Mouse (Mus musculus) ES-E14 (cell line): ENCODE measurements at regions not wholly inside any gene's neighbourhood (a gene's known extent, or its start where the extent isn't known, plus 50 kb on each side); places are given as distances from the start of the nearest gene placed in this dataset.
"Not testable (repeated sequence)": the region's sequence is repeated elsewhere in the genome, so short reads cannot be mapped to it uniquely, and the experiment has no call there.

Source experiments
- DNase-seq: peaks from one replicate; pipeline ENCODE4 v3.0.0-alpha.2; 2013; ENCODE audit warnings: low read depth, low spot score
- H3K27ac ChIP-seq: 2 replicates; pipeline ENCODE4 v1.5.1; 2012; ENCODE audit warnings: low read depth, mild to moderate bottlenecking, low read length, moderate library complexity, mixed read lengths; ENCODE audit not compliant: poor library complexity, insufficient read depth, severe bottlenecking
- H3K36me3 ChIP-seq: 2 replicates; pipeline ENCODE4 v1.6.1; 2012; ENCODE audit warnings: mild to moderate bottlenecking, low read length, moderate library complexity, mixed read lengths; ENCODE audit not compliant: control insufficient read depth, poor library complexity, insufficient read depth, severe bottlenecking
- H3K4me1 ChIP-seq, 2 experiments: fragments of 150-350 bp in 1 of 2; sonication (generic) in 1 of 2; 2 replicates each; pipeline ENCODE4 v1.6.1; 2012; ENCODE audit warnings: low read length in 2 of 2, mild to moderate bottlenecking in 1 of 2, mixed read lengths in 1 of 2; ENCODE audit not compliant: control insufficient read depth in 2 of 2, insufficient read depth in 2 of 2, poor library complexity in 1 of 2
- H3K4me3 ChIP-seq, 2 experiments: fragments of 150-350 bp in 1 of 2; sonication (generic) in 1 of 2; 2 replicates each; pipeline ENCODE4 v1.5.1; 2012; ENCODE audit warnings: low read length in 2 of 2, low read depth in 1 of 2, mild to moderate bottlenecking in 1 of 2, mixed read lengths in 1 of 2; ENCODE audit not compliant: insufficient read depth in 1 of 2, poor library complexity in 1 of 2, severe bottlenecking in 1 of 2
- H3K9ac ChIP-seq: 2 replicates; pipeline ENCODE4 v1.6.1; 2012; ENCODE audit warnings: low read depth, mild to moderate bottlenecking, low read length, mixed read lengths; ENCODE audit not compliant: poor library complexity, insufficient read depth, severe bottlenecking
- H3K9me3 ChIP-seq: fragments of 150-350 bp; sonication (generic); 2 replicates; pipeline ENCODE4 v1.6.1; 2012; ENCODE audit warnings: low read depth, mild to moderate bottlenecking, low read length; ENCODE audit not compliant: control insufficient read depth, insufficient read depth
- CHD2 ChIP-seq: IDR thresholded peaks from 2 replicates; pipeline ENCODE4 v1.6.1; 2014; ENCODE audit warnings: mild to moderate bottlenecking, low read depth, low read length, inconsistent platforms
- HCFC1 ChIP-seq: IDR thresholded peaks from 2 replicates; pipeline ENCODE4 v1.6.1; 2012; ENCODE audit warnings: low read length, inconsistent platforms, borderline replicate concordance; ENCODE audit not compliant: insufficient read depth
- MAFK ChIP-seq: IDR thresholded peaks from 2 replicates; pipeline ENCODE4 v1.6.1; 2014; ENCODE audit warnings: mild to moderate bottlenecking, low read depth, low read length, inconsistent platforms; ENCODE audit not compliant: insufficient read depth
- ZC3H11A ChIP-seq: IDR thresholded peaks from 2 replicates; pipeline ENCODE4 v1.6.1; 2012; ENCODE audit warnings: low read depth, mild to moderate bottlenecking, inconsistent platforms, low read length, borderline replicate concordance
- ZNF384 ChIP-seq: IDR thresholded peaks from 2 replicates; pipeline ENCODE4 v1.6.1; 2012; ENCODE audit warnings: low read depth, low read length, inconsistent platforms
- in situ Hi-C, 2 experiments: fragments of 600-800 bp; cut with MboI; formaldehyde crosslinking; loops; one replicate each; pipeline ENCODE4 v1.15.1; 2025; ENCODE audit warnings: low sequenced_read_pairs in 2 of 2, inconsistent platforms in 1 of 2; ENCODE audit not compliant: unreplicated experiment in 2 of 2

- no peaks in the 10 kb centered on the region for H3K9me3 ChIP-seq
These were observed 174.2 kb downstream of the Prdm2 start for GRCm38 (mm10) chr4:143038626-143039025.

GRCm38 (mm10) chr4:143036704-143037103 is 176.1 kb downstream of the Prdm2 start:
- Histone ChIP-seq H3K4me3 (no peak overlapping the region), H3K9ac (no peak overlapping the region), H3K9me3 (no peaks in the 10 kb centered on the region), H3K27ac (no peak overlapping the region), H3K4me1 (no peaks in the 10 kb centered on the region), H3K36me3 (no peaks in the 10 kb centered on the region)
- no peak for TF ChIP-seq MAFK
- no peak for TF ChIP-seq ZC3H11A
- no peak for TF ChIP-seq ZNF384
- TF ChIP-seq CHD2 = no peak
- TF ChIP-seq HCFC1 = no peak
- no peak for DNase-seq
- in situ Hi-C loops = loop anchor here in 1 of 2 experiments (25.0 kb wide), 1 partner anchor 351 kb away; the partner anchor contains the start of gene Pramel1

More at GRCm38 (mm10) chr4:143038626-143039025, 174.2 kb downstream of the Prdm2 start:
- H3K4me3 ChIP-seq = no peak overlapping the region
- no peaks in the 10 kb centered on the region for H3K4me1 ChIP-seq
- TF ChIP-seq MAFK = 0 out of 2 replicates have a peak, but pooled peaks have one; percentile 28
- no peak for TF ChIP-seq ZNF384
- in situ Hi-C loops = loop anchor here in 1 of 2 experiments (25.0 kb wide), 1 partner anchor 349 kb away; the partner anchor contains the start of gene Pramel1
- H3K9ac ChIP-seq = no peak overlapping the region
- DNase-seq = no peak
- H3K36me3 ChIP-seq = no peaks in the 10 kb centered on the region
- H3K27ac ChIP-seq = no peak overlapping the region

- not testable (repeated sequence) for H3K36me3 ChIP-seq, H3K4me1 ChIP-seq, H3K9me3 ChIP-seq, DNase-seq, H3K9ac ChIP-seq, H3K27ac ChIP-seq, H3K4me3 ChIP-seq
- in situ Hi-C loops = loop anchor here in 1 of 2 experiments (25.0 kb wide), 1 partner anchor 352 kb away; the partner anchor contains the start of gene Pramel1
These were observed 177.7 kb downstream of the Prdm2 start for GRCm38 (mm10) chr4:143035089-143035488.

- not testable (repeated sequence) for H3K9ac ChIP-seq, H3K4me3 ChIP-seq, H3K4me1 ChIP-seq, H3K36me3 ChIP-seq, H3K9me3 ChIP-seq, H3K27ac ChIP-seq, DNase-seq
- in situ Hi-C loops = loop anchor here in 1 of 2 experiments (25.0 kb wide), 1 partner anchor 353 kb away; the partner anchor contains the start of gene Pramel1
These were observed 178.5 kb downstream of the Prdm2 start for GRCm38 (mm10) chr4:143034324-143034723.

GRCm38 (mm10) chr4:143029813-143030212 is 183.0 kb downstream of the Prdm2 start:
- not testable (repeated sequence) for H3K36me3 ChIP-seq, H3K4me3 ChIP-seq, H3K4me1 ChIP-seq, H3K9me3 ChIP-seq, H3K27ac ChIP-seq, H3K9ac ChIP-seq
- in situ Hi-C loops = loop anchor here in 1 of 2 experiments (25.0 kb wide), 1 partner anchor 357 kb away; the partner anchor contains the start of gene Pramel1
- peak; percentile 45 for DNase-seq
